8 mouse cellular contexts compared by ENCODE assay signal in genomic region chr2:36048164-36048563, GRCm38 (mm10). TPM values are rescaled to one million over a fixed set of nuclear protein-coding genes. Genes with fewer than 3 reads are reported as not detected.
DNase-seq lines count a peak whose midpoint lies in the region; ATAC-seq and TF ChIP-seq lines count a peak whose summit lies in the region.

No protein-coding gene starts in this region.

- 37% methylated on average over 8 of the region's 8 CpGs for WGBS in heart, embryonic 15.5 days

- peak overlapping the region; percentile 60 for H3K4me2 ChIP-seq in heart, embryonic 15.5 days
- peak overlapping the region; percentile 94 for H3K4me2 ChIP-seq in myocyte (ENCODE audit: low read depth)

- TF ChIP-seq POLR2A in myocyte (IDR thresholded peaks at IDR 0.05; ENCODE audit: insufficient read length, low read depth): no peak

- H3K27ac ChIP-seq in heart, embryonic 15.5 days: peak overlapping the region; percentile 82; the same call in 1 of the 2 replicates

- peaks cover 45% of the 10 kb centered on the region for H3K79me2 ChIP-seq in myocyte (ENCODE audit: control insufficient read depth, insufficient read depth)

- H3K9me3 ChIP-seq in heart, embryonic 15.5 days (replicated peaks): no peaks in the 10 kb centered on the region

- no peak for ATAC-seq in heart, embryonic 15.5 days (replicated peaks; ENCODE audit: insufficient number of reproducible peaks, insufficient read depth, low FRiP score, low read depth)

- peak overlapping the region; percentile 77 for H3K4me3 ChIP-seq in heart, embryonic 15.5 days
- H3K4me3 ChIP-seq in myocyte: peak overlapping the region; percentile 76

- DNase-seq in heart, adult 11 months: no peak
- DNase-seq in c-Kit-positive CD71-positive TER-119-positive erythroid progenitor cells, embryonic 14.5 days (ENCODE audit: low spot score): peak; percentile 31
- DNase-seq in kidney, adult 8-10 months: peak; percentile 22 to 26
- no peak for DNase-seq in layer of hippocampus, postnatal 36 days
- DNase-seq in spleen, postnatal 10 days (ENCODE audit: low spot score in 2 of 2): no peak
- no peak for DNase-seq in gastrocnemius, postnatal 36 days

- peak overlapping the region; percentile 50 for H3ac ChIP-seq in myocyte (ENCODE audit: control insufficient read depth, insufficient read length)

- no peaks in the 10 kb centered on the region for H3K27me3 ChIP-seq in heart, embryonic 15.5 days
- H3K27me3 ChIP-seq in myocyte (ENCODE audit: control insufficient read depth, insufficient read depth, insufficient read length): no peaks in the 10 kb centered on the region

- peak overlapping the region; percentile 88 for H3K9ac ChIP-seq in heart, embryonic 15.5 days

- intact Hi-C loops in gastrocnemius, postnatal 36 days (cut with DNase I): no loop called here

- H3K36me3 ChIP-seq in heart, embryonic 15.5 days: peaks cover 15% of the 10 kb centered on the region; the same call in 1 of the 2 replicates
- H3K36me3 ChIP-seq in myocyte (ENCODE audit: control insufficient read depth, insufficient read depth): peaks cover 9% of the 10 kb centered on the region

- peaks cover 23% of the 10 kb centered on the region for H3K4me1 ChIP-seq in heart, embryonic 15.5 days (replicated peaks)

TF ChIP-seq in myocyte, 11 proteins besides CTCF, POLR2A, EP300 and RAD21:
- TF ChIP-seq REST (IDR thresholded peaks at IDR 0.05; ENCODE audit: insufficient read depth, insufficient read length) (no peak), SRF (IDR thresholded peaks at IDR 0.05; ENCODE audit: control insufficient read depth, insufficient read length, low read depth) (no peak), E2F4 (IDR thresholded peaks at IDR 0.05; ENCODE audit: insufficient read depth) (no peak), MYOG (IDR thresholded peaks at IDR 0.05; ENCODE audit: control insufficient read depth in 1 of 3, insufficient read depth in 1 of 3, insufficient read length in 2 of 3, low read depth in 2 of 3) (no peak), USF1 (IDR thresholded peaks at IDR 0.05; ENCODE audit: low read depth) (no peak), CEBPB (IDR thresholded peaks at IDR 0.05; ENCODE audit: insufficient read depth, poor library complexity, severe bottlenecking) (no peak), TCF3 (IDR thresholded peaks at IDR 0.05; ENCODE audit: insufficient read length, low read depth) (no peak), MYOD1 (IDR thresholded peaks at IDR 0.05; ENCODE audit: control insufficient read depth in 1 of 3, insufficient read length in 2 of 3, low read depth in 2 of 3) (no peak), POLR2AphosphoS2 (IDR thresholded peaks at IDR 0.05; ENCODE audit: insufficient read length, low read depth) (no peak), TCF12 (IDR thresholded peaks at IDR 0.05; ENCODE audit: insufficient read depth, poor library complexity, severe bottlenecking) (no peak), MAX (IDR thresholded peaks at IDR 0.05; ENCODE audit: low read depth) (no peak)

RNA-seq across cellular contexts. Expression of gene Ndufa8, which starts 1.0 kb away (rescaled TPM):
- 411 and 477 TPM in 2 replicates for polyA plus RNA-seq in heart, embryonic 15.5 days (2015; fragmentation: Nextera tagmentation; extraction: Ambion mirVana)
- polyA plus RNA-seq in myocyte (2012; fragmentation: generic; extraction: Trizol): 299 TPM
- total RNA-seq in layer of hippocampus, postnatal 36 days (2021): 100 to 1,000 TPM; 174 to 197 TPM
- total RNA-seq in gastrocnemius, postnatal 36 days (2021): 100 to 1,000 TPM; 365 to 379 TPM

RNA-seq across cellular contexts. Expression of gene Morn5, which starts 1.1 kb away (rescaled TPM):
- polyA plus RNA-seq in heart, embryonic 15.5 days (2015; fragmentation: Nextera tagmentation; extraction: Ambion mirVana): 0.24 and 0.34 TPM in 2 replicates
- polyA plus RNA-seq in myocyte (2012; fragmentation: generic; extraction: Trizol): 0.16 TPM
- total RNA-seq in layer of hippocampus, postnatal 36 days (2021): 1 to 10 TPM; 1.3 to 1.7 TPM
- total RNA-seq in gastrocnemius, postnatal 36 days (2021): not detected

RNA-seq across cellular contexts. Expression of gene Lhx6, which starts 57.0 kb away (rescaled TPM):
- polyA plus RNA-seq in heart, embryonic 15.5 days (2015; fragmentation: Nextera tagmentation; extraction: Ambion mirVana): 1.5 and 2.2 TPM in 2 replicates
- 1.1 TPM for polyA plus RNA-seq in myocyte (2012; fragmentation: generic; extraction: Trizol)
- total RNA-seq in layer of hippocampus, postnatal 36 days (2021): 10 to 100 TPM; 16.3 to 17.3 TPM
- 1 to 10 TPM; 2.4 to 2.8 TPM for total RNA-seq in gastrocnemius, postnatal 36 days (2021)

Comparison
In these comparisons a context has a peak if more than half of its experiments do, and no peak if none do; other contexts are left out.
1. DNase-seq: peak in c-Kit-positive CD71-positive TER-119-positive erythroid progenitor cells, embryonic 14.5 days (single experiment) and kidney, adult 8-10 months (2 of 2); none in heart, adult 11 months (single experiment), layer of hippocampus, postnatal 36 days (0 of 2), spleen, postnatal 10 days (0 of 2) and gastrocnemius, postnatal 36 days (0 of 2).
2. RNA of gene Lhx6, which starts 57.0 kb away (total RNA-seq): 16.3 to 17.3 TPM in layer of hippocampus, postnatal 36 days; 2.4 to 2.8 TPM in gastrocnemius, postnatal 36 days; every median in the first group is over 4 times any median in the second.